Mouse (Mus musculus) midbrain, embryonic 10.5 days (tissue): ENCODE results near the gene Ulk4. TPM values are rescaled to one million over a fixed set of nuclear protein-coding genes. Genes with fewer than 3 reads are reported as not detected.

Source experiments
- DNase-seq: peaks from one replicate; pipeline ENCODE4 v3.0.0-alpha.2; 2017; ENCODE audit warnings: low spot score
- H3K27ac ChIP-seq: fragments of 300-500 bp; sonication (generic); replicated peaks from 2 replicates; pipeline ENCODE4 v1.5.1; 2016; ENCODE audit warnings: mild to moderate bottlenecking
- H3K27me3 ChIP-seq: fragments of 300-500 bp; sonication (generic); 2 replicates; pipeline ENCODE4 v1.6.1; 2016; ENCODE audit warnings: low read depth, mild to moderate bottlenecking; ENCODE audit not compliant: poor library complexity, severe bottlenecking
- H3K36me3 ChIP-seq: fragments of 300-500 bp; sonication (generic); 2 replicates; pipeline ENCODE4 v1.6.1; 2016; ENCODE audit warnings: mild to moderate bottlenecking, moderate library complexity
- H3K4me1 ChIP-seq: fragments of 300-500 bp; sonication (generic); 2 replicates; pipeline ENCODE4 v1.6.1; 2016
- H3K4me3 ChIP-seq: fragments of 300-500 bp; sonication (generic); 2 replicates; pipeline ENCODE4 v1.5.1; 2016; ENCODE audit warnings: mild to moderate bottlenecking, moderate library complexity
- H3K9me3 ChIP-seq: fragments of 300-500 bp; sonication (generic); replicated peaks from 2 replicates; pipeline ENCODE4 v1.6.1; 2016; ENCODE audit warnings: mild to moderate bottlenecking
- WGBS: fragments of 180-500 bp; shearing (Covaris S2); methylation state at CpG from one replicate; pipeline ENCODE4 v1.1.7; 2016; 5-methylcytosine and 5-hydroxymethylcytosine counted together
- polyA plus RNA-seq: library from polyadenylated mRNA; unstranded; fragments of >200 nt; fragmentation: Nextera tagmentation; extraction: Ambion mirVana; gene quantifications from 2 replicates; pipeline ENCODE4 v1.2.1, GENCODE M21; 2016

The Ulk4 gene
- polyA plus RNA-seq, 1 experiment from 2014 or later: 147 TPM

GRCm38 (mm10) chr9:120958560-120958959 lies 318.4 kb downstream of the Ulk4 start:
- H3K4me1 ChIP-seq: peaks cover 2% of the 10 kb centered on the region; the same call in 1 of the 2 replicates
- DNase-seq: no peak
- no peaks in the 10 kb centered on the region for H3K9me3 ChIP-seq
- 96% methylated on average over 6 of the region's 6 CpGs for WGBS
- H3K27ac ChIP-seq: no peak overlapping the region
- H3K27me3 ChIP-seq: no peaks in the 10 kb centered on the region
- H3K4me3 ChIP-seq: no peak overlapping the region
- H3K36me3 ChIP-seq: peaks cover 100% of the 10 kb centered on the region

- Histone ChIP-seq H3K27me3 (no peaks in the 10 kb centered on the region), H3K36me3 (peaks cover 100% of the 10 kb centered on the region), H3K4me1 (peaks cover 2% of the 10 kb centered on the region; the same call in 1 of the 2 replicates), H3K9me3 (no peaks in the 10 kb centered on the region), H3K27ac (no peak overlapping the region), H3K4me3 (no peak overlapping the region)
- WGBS: 93% methylated on average over 5 of the region's 5 CpGs
- no peak for DNase-seq
Observed at GRCm38 (mm10) chr9:120958051-120958450, 318.9 kb downstream of the Ulk4 start.

- no peak overlapping the region for H3K4me3 ChIP-seq
- H3K9me3 ChIP-seq: no peaks in the 10 kb centered on the region
- DNase-seq: no peak
- H3K36me3 ChIP-seq: peaks cover 86% of the 10 kb centered on the region
- 92% methylated on average over 3 of the region's 3 CpGs for WGBS
- no peak overlapping the region for H3K27ac ChIP-seq
- H3K27me3 ChIP-seq: no peaks in the 10 kb centered on the region
- H3K4me1 ChIP-seq: peaks cover 3% of the 10 kb centered on the region; the same call in 1 of the 2 replicates
Observed at GRCm38 (mm10) chr9:120951947-120952346, 325.1 kb downstream of the Ulk4 start.

- H3K36me3 ChIP-seq: peaks cover 74% of the 10 kb centered on the region
- no peak for DNase-seq
- no peak overlapping the region for H3K27ac ChIP-seq
- no peaks in the 10 kb centered on the region for H3K27me3 ChIP-seq
- WGBS: 93% methylated on average over 12 of the region's 12 CpGs
- H3K9me3 ChIP-seq: no peaks in the 10 kb centered on the region
- H3K4me1 ChIP-seq: peaks cover 3% of the 10 kb centered on the region; the same call in 1 of the 2 replicates
- H3K4me3 ChIP-seq: no peak overlapping the region
Observed at GRCm38 (mm10) chr9:120950761-120951160, 326.2 kb downstream of the Ulk4 start.

- Histone ChIP-seq H3K27me3 (no peaks in the 10 kb centered on the region), H3K36me3 (peaks cover 61% of the 10 kb centered on the region), H3K9me3 (no peaks in the 10 kb centered on the region), H3K27ac (no peak overlapping the region), H3K4me3 (no peak overlapping the region), H3K4me1 (peaks cover 6% of the 10 kb centered on the region; the same call in 1 of the 2 replicates)
- WGBS: 89% methylated on average over 1 of the region's 1 CpGs
- DNase-seq: no peak
Observed at GRCm38 (mm10) chr9:120948832-120949231, 328.2 kb downstream of the Ulk4 start.

GRCm38 (mm10) chr9:120946131-120946530 lies 330.9 kb downstream of the Ulk4 start:
- no peak overlapping the region for H3K27ac ChIP-seq
- no peak for DNase-seq
- peaks cover 60% of the 10 kb centered on the region for H3K36me3 ChIP-seq
- 92% methylated on average over 8 of the region's 8 CpGs for WGBS
- H3K9me3 ChIP-seq: no peaks in the 10 kb centered on the region
- H3K27me3 ChIP-seq: no peaks in the 10 kb centered on the region
- H3K4me1 ChIP-seq: peaks cover 28% of the 10 kb centered on the region
- no peak overlapping the region for H3K4me3 ChIP-seq

GRCm38 (mm10) chr9:120944211-120944610 lies 332.8 kb downstream of the Ulk4 start:
- no peaks in the 10 kb centered on the region for H3K9me3 ChIP-seq
- WGBS: 84% methylated on average over 3 of the region's 3 CpGs
- no peak for DNase-seq
- peaks cover 47% of the 10 kb centered on the region for H3K4me1 ChIP-seq
- H3K36me3 ChIP-seq: peaks cover 63% of the 10 kb centered on the region
- H3K27me3 ChIP-seq: no peaks in the 10 kb centered on the region
- H3K27ac ChIP-seq: no peak overlapping the region
- no peak overlapping the region for H3K4me3 ChIP-seq

- no peak for DNase-seq
- Histone ChIP-seq H3K9me3 (no peaks in the 10 kb centered on the region), H3K36me3 (peaks cover 60% of the 10 kb centered on the region), H3K4me3 (no peak overlapping the region), H3K27me3 (no peaks in the 10 kb centered on the region), H3K27ac (no peak overlapping the region), H3K4me1 (peaks cover 48% of the 10 kb centered on the region)
- WGBS: 92% methylated on average over 1 of the region's 1 CpGs
Observed at GRCm38 (mm10) chr9:120943757-120944156, 333.2 kb downstream of the Ulk4 start.

GRCm38 (mm10) chr9:120940858-120941257 lies 336.1 kb downstream of the Ulk4 start:
- WGBS: 82% methylated on average over 3 of the region's 3 CpGs
- H3K9me3 ChIP-seq: no peaks in the 10 kb centered on the region
- no peak overlapping the region for H3K27ac ChIP-seq
- H3K4me1 ChIP-seq: peaks cover 76% of the 10 kb centered on the region
- peaks cover 67% of the 10 kb centered on the region for H3K36me3 ChIP-seq
- DNase-seq: no peak
- H3K4me3 ChIP-seq: no peak overlapping the region
- H3K27me3 ChIP-seq: no peaks in the 10 kb centered on the region

GRCm38 (mm10) chr9:120936351-120936750 lies 340.6 kb downstream of the Ulk4 start:
- Histone ChIP-seq H3K9me3 (no peaks in the 10 kb centered on the region), H3K27ac (no peak overlapping the region), H3K4me3 (peak overlapping the region; percentile 93), H3K36me3 (peaks cover 37% of the 10 kb centered on the region), H3K27me3 (no peaks in the 10 kb centered on the region), H3K4me1 (peaks cover 75% of the 10 kb centered on the region)
- 35% methylated on average over 8 of the region's 8 CpGs for WGBS
- DNase-seq: peak; percentile 62

- Histone ChIP-seq H3K9me3 (no peaks in the 10 kb centered on the region), H3K27me3 (no peaks in the 10 kb centered on the region), H3K36me3 (peaks cover 29% of the 10 kb centered on the region), H3K4me3 (peak overlapping the region; percentile 93), H3K27ac (0 out of 2 replicates have a peak overlapping the region, but pooled peaks have one; percentile 97), H3K4me1 (peaks cover 68% of the 10 kb centered on the region)
- DNase-seq: no peak
- 35% methylated on average over 4 of the region's 4 CpGs for WGBS
Observed at GRCm38 (mm10) chr9:120935634-120935922, 341.4 kb downstream of the Ulk4 start.

GRCm38 (mm10) chr9:120934821-120935633 lies 342.0 kb downstream of the Ulk4 start:
- peak overlapping the region; percentile 93 for H3K4me3 ChIP-seq
- peaks cover 24% of the 10 kb centered on the region for H3K36me3 ChIP-seq
- no peaks in the 10 kb centered on the region for H3K9me3 ChIP-seq
- H3K27ac ChIP-seq: peak overlapping the region; percentile 97
- H3K4me1 ChIP-seq: peaks cover 68% of the 10 kb centered on the region
- no peaks in the 10 kb centered on the region for H3K27me3 ChIP-seq
- WGBS: 19% methylated on average over 14 of the region's 14 CpGs
- DNase-seq: no peak

- peaks cover 63% of the 10 kb centered on the region for H3K4me1 ChIP-seq
Observed at GRCm38 (mm10) chr9:120933886-120934758, 342.9 kb downstream of the Ulk4 start.

More at GRCm38 (mm10) chr9:120933886-120934758, 342.9 kb downstream of the Ulk4 start:
- H3K27me3 ChIP-seq: no peaks in the 10 kb centered on the region
- no peaks in the 10 kb centered on the region for H3K9me3 ChIP-seq
- peak overlapping the region; percentile 93 for H3K4me3 ChIP-seq
- DNase-seq: peak; percentile 83
- peak overlapping the region; percentile 97 for H3K27ac ChIP-seq
- WGBS: under 1% methylated on average over 55 of the region's 57 CpGs
- peaks cover 16% of the 10 kb centered on the region for H3K36me3 ChIP-seq
